Mouse (Mus musculus) liver, adult (tissue): Measurements from ENCODE around the gene Pacsin1.

Source experiments
- GATA4 ChIP-seq: IDR thresholded peaks from 2 replicates; pipeline ENCODE4 v1.6.1; 2014; ENCODE audit warnings: mild to moderate bottlenecking, low read length; ENCODE audit not compliant: insufficient replicate concordance

Gene Pacsin1

GRCm38 (mm10) chr17:27626681-27627080 lies 28.6 kb upstream of the Pacsin1 start:
- TF ChIP-seq GATA4: no peak

- TF ChIP-seq GATA4: no peak
These were observed 27.9 kb upstream of the Pacsin1 start for GRCm38 (mm10) chr17:27627451-27627850.

- no peak for TF ChIP-seq GATA4
These were observed 26.9 kb upstream of the Pacsin1 start for GRCm38 (mm10) chr17:27628376-27628775.

- no peak for TF ChIP-seq GATA4
These were observed 25.9 kb upstream of the Pacsin1 start for GRCm38 (mm10) chr17:27629249-27630020.

- no peak for TF ChIP-seq GATA4
These were observed 20.3 kb upstream of the Pacsin1 start, which contains the start of gene RPS10-NUDT3 for GRCm38 (mm10) chr17:27634871-27635574. RPS10-NUDT3 (minus strand) TSS chr17:27635222.

GRCm38 (mm10) chr17:27636132-27637020 lies 18.9 kb upstream of the Pacsin1 start, which contains the start of gene Rps10:
Rps10 (minus strand) TSS chr17:27636669.
- TF ChIP-seq GATA4: no peak

GRCm38 (mm10) chr17:27637333-27637732 lies 18.0 kb upstream of the Pacsin1 start:
- no peak for TF ChIP-seq GATA4

- TF ChIP-seq GATA4: no peak
These were observed 16.4 kb upstream of the Pacsin1 start for GRCm38 (mm10) chr17:27638921-27639332.

- no peak for TF ChIP-seq GATA4
These were observed 12.7 kb upstream of the Pacsin1 start for GRCm38 (mm10) chr17:27642491-27643062.

- TF ChIP-seq GATA4: no peak
These were observed 12.2 kb upstream of the Pacsin1 start for GRCm38 (mm10) chr17:27643101-27643500.

GRCm38 (mm10) chr17:27643756-27644155 lies 11.6 kb upstream of the Pacsin1 start:
- no peak for TF ChIP-seq GATA4

GRCm38 (mm10) chr17:27644572-27644971 lies 10.7 kb upstream of the Pacsin1 start:
- TF ChIP-seq GATA4: no peak

- TF ChIP-seq GATA4: no peak
These were observed 9.5 kb upstream of the Pacsin1 start for GRCm38 (mm10) chr17:27645807-27646206.

- TF ChIP-seq GATA4: no peak
These were observed 5.1 kb upstream of the Pacsin1 start for GRCm38 (mm10) chr17:27650160-27650559.

GRCm38 (mm10) chr17:27650586-27650985 lies 4.7 kb upstream of the Pacsin1 start:
- TF ChIP-seq GATA4: no peak
